Mouse (Mus musculus): ENCODE data around the gene Itpk1. TPM values are rescaled to one million over a fixed set of nuclear protein-coding genes. Genes with fewer than 3 reads are reported as not detected.
"Not testable (repeated sequence)": the region's sequence is repeated elsewhere in the genome, so short reads cannot be mapped to it uniquely, and the experiment has no call there.

Gene Itpk1
- polyA plus RNA-seq, 1 experiment from 2014 or later, result 16.5 TPM

DNA sequence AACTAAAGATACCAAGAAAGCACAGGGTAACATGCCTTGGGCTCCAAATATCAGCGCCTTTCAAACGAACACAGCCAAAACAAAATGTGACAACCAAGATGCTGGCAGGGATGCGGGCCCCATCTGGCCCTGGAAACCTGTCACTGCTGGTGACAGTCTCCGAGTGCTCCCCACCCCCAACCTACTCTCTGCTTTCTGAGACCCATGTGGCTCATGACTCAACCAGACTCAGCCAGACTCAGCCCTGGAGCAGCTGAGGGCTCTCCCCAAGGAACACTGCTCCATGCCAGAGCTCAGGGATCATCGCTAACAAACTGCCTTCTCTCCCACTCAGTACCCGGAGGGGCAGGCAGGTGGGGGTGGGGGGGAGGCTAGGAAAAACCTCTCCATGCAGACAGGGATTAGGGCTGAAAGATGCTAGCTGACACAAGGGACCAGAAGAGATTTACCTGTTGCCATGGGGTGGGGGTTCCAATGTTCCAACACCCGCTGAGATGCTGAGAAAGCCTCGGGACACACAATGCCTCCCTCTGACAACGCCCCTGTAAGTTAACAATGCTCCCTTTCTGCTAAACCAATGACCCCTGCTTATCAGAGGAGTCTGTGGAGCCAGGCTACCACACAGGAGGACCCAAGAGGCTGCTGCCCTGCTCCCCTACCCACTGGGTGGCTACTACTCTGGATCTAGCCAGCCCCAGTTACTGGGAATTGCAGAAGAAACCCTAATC is 64.1 kb downstream of the Itpk1 start:
- Histone ChIP-seq H3K9me3 (no peaks in the 10 kb centered on the region), H3K4me1 (peaks cover 44% of the 10 kb centered on the region), H3K27me3 (ENCODE audit: poor library complexity, severe bottlenecking) (no peaks in the 10 kb centered on the region), H3K4me3 (no peak overlapping the region), H3K27ac (peak overlapping the region; percentile 73), H3K36me3 (replicated peaks) (no peaks in the 10 kb centered on the region; the same call in 1 of the 2 replicates)
- DNase-seq (ENCODE audit: extremely low spot score, low spot score), result no peak
- 27% methylated on average over 9 of the region's 9 CpGs for WGBS

DNA sequence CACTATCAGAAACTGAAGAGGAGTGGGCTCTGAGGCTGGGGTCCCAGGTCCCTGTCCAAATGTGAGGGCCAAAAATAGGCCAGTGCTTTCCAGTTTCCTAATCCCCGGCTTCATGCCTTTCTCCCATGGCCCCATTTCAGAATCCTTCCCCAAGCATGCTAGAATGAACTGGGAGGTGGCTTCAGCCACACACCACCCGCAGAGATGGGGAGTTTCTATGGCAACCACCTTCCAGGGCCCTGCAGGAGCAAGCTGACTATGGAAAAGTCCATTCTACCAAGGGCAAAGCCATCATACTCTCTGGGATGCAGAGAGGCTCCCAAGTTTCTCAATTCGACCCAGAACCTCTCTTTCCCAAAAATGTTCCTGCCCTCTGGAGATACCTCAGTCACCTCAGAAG is 65.9 kb downstream of the Itpk1 start:
- Histone ChIP-seq H3K4me3 (no peak overlapping the region), H3K36me3 (replicated peaks) (no peaks in the 10 kb centered on the region; the same call in 1 of the 2 replicates), H3K27me3 (ENCODE audit: poor library complexity, severe bottlenecking) (no peaks in the 10 kb centered on the region), H3K4me1 (peaks cover 50% of the 10 kb centered on the region), H3K27ac (peak overlapping the region; percentile 54), H3K9me3 (no peaks in the 10 kb centered on the region)
- 67% methylated on average over 3 of the region's 3 CpGs for WGBS
- DNase-seq (ENCODE audit: extremely low spot score, low spot score), result no peak

- Histone ChIP-seq H3K9me3 (no peaks in the 10 kb centered on the region), H3K27ac (no peak overlapping the region), H3K36me3 (replicated peaks) (no peaks in the 10 kb centered on the region; the same call in 1 of the 2 replicates), H3K4me1 (peaks cover 53% of the 10 kb centered on the region), H3K4me3 (no peak overlapping the region), H3K27me3 (ENCODE audit: poor library complexity, severe bottlenecking) (no peaks in the 10 kb centered on the region)
- 85% methylated on average over 10 of the region's 10 CpGs for WGBS
- no peak for DNase-seq (ENCODE audit: extremely low spot score, low spot score)
Observed at GRCm38 (mm10) chr12:102637235-102637634, 67.5 kb downstream of the Itpk1 start.

- no peak for DNase-seq (ENCODE audit: extremely low spot score, low spot score)
- Histone ChIP-seq H3K27ac (peak overlapping the region; percentile 17; the same call in 1 of the 2 replicates), H3K9me3 (no peaks in the 10 kb centered on the region), H3K27me3 (ENCODE audit: poor library complexity, severe bottlenecking) (no peaks in the 10 kb centered on the region), H3K36me3 (replicated peaks) (no peaks in the 10 kb centered on the region; the same call in 1 of the 2 replicates), H3K4me1 (peaks cover 31% of the 10 kb centered on the region), H3K4me3 (no peak overlapping the region)
- 82% methylated on average over 20 of the region's 20 CpGs for WGBS
Observed at GRCm38 (mm10) chr12:102634436-102635050, 70.2 kb downstream of the Itpk1 start.

DNA sequence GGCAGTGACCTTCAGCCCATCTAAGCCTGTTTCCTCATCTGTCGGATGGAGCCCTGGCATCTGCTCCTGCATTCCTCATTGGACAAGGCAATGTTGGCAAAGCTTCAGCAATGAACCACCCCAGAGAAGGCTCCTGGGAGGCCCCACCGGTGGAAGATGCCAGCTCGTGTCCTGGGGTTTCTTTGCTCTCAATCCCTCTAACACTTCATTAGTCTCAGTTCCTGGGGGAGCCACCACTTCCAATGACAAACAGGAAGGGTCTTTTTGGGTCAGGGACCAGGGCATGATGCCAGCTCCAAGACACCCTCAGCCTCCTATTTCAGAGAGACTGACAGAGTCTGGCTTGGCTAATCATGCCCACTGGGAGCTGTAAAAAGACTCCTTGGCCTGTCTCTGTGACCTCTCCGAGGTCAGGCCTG is 71.6 kb downstream of the Itpk1 start:
- H3K4me3 ChIP-seq, result no peak overlapping the region
- no peak for DNase-seq (ENCODE audit: extremely low spot score, low spot score)
- H3K4me1 ChIP-seq, result peaks cover 18% of the 10 kb centered on the region
- H3K27ac ChIP-seq, result no peak overlapping the region
- WGBS, result 74% methylated on average over 4 of the region's 4 CpGs
- H3K27me3 ChIP-seq (ENCODE audit: poor library complexity, severe bottlenecking), result no peaks in the 10 kb centered on the region
- no peaks in the 10 kb centered on the region for H3K9me3 ChIP-seq
- no peaks in the 10 kb centered on the region for H3K36me3 ChIP-seq (replicated peaks)

DNA sequence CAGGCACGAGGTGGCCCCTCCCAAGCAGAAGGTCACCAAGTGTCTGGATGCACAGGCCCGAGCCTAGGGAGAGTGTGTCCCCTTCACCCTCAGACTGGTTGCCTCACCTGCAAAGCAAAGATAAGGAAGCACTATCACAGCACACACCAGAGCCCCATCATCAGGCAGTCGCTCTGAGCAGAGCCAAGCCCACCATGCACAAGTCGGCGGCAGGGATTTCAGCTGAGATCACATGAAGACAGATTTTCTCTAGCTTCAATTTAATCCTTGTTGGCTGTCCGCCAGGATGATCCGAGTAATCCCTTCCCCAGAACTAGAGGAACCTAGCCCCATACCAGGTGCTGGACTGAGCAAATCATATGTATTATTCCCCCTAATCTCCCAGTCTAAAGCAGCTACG is 73.0 kb downstream of the Itpk1 start:
- 84% methylated on average over 8 of the region's 8 CpGs for WGBS
- H3K27me3 ChIP-seq (ENCODE audit: poor library complexity, severe bottlenecking), result no peaks in the 10 kb centered on the region
- no peak overlapping the region for H3K27ac ChIP-seq
- H3K36me3 ChIP-seq (replicated peaks), result no peaks in the 10 kb centered on the region
- no peak overlapping the region for H3K4me3 ChIP-seq
- no peaks in the 10 kb centered on the region for H3K9me3 ChIP-seq
- DNase-seq (ENCODE audit: extremely low spot score, low spot score), result no peak
- peaks cover 24% of the 10 kb centered on the region for H3K4me1 ChIP-seq

GRCm38 (mm10) chr12:102630471-102630870 is 74.3 kb downstream of the Itpk1 start:
- H3K27me3 ChIP-seq (ENCODE audit: poor library complexity, severe bottlenecking); H3K27ac ChIP-seq; H3K36me3 ChIP-seq (replicated peaks); H3K9me3 ChIP-seq; H3K4me3 ChIP-seq; DNase-seq (ENCODE audit: extremely low spot score, low spot score): not testable (repeated sequence)
- H3K4me1 ChIP-seq, result peaks cover 26% of the 10 kb centered on the region
- 97% methylated on average over 9 of the region's 9 CpGs for WGBS

DNA sequence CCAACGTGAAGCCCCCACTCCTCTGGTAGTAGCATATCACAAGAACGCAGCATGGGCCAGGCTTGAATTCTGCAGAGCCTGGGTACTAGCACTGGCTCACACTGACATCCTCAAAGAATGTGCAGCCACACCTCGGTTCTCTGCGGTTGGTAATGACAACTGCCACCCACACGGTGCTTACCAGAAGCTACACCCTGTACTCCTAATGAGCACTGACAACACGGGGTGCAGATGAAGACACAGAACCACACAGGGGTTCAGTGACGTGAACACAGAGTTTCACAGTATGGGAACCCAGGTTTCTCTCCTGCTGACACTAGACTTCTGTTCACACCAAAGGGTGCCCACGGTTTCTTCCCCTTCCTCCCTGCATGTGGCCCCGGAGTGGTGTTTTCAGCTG is 76.5 kb downstream of the Itpk1 start:
- H3K4me1 ChIP-seq, result peaks cover 13% of the 10 kb centered on the region
- 90% methylated on average over 9 of the region's 9 CpGs for WGBS

GRCm38 (mm10) chr12:102627545-102627944 is 77.2 kb downstream of the Itpk1 start:
- no peaks in the 10 kb centered on the region for H3K9me3 ChIP-seq
- H3K4me1 ChIP-seq, result peaks cover 17% of the 10 kb centered on the region
- 94% methylated on average over 5 of the region's 5 CpGs for WGBS
- no peak overlapping the region for H3K4me3 ChIP-seq
- H3K27ac ChIP-seq, result no peak overlapping the region
- H3K36me3 ChIP-seq (replicated peaks), result no peaks in the 10 kb centered on the region
- no peaks in the 10 kb centered on the region for H3K27me3 ChIP-seq (ENCODE audit: poor library complexity, severe bottlenecking)
- DNase-seq (ENCODE audit: extremely low spot score, low spot score), result no peak

More for the DNA sequence above, 76.5 kb downstream of the Itpk1 start:
- no peaks in the 10 kb centered on the region for H3K27me3 ChIP-seq (ENCODE audit: poor library complexity, severe bottlenecking)
- H3K9me3 ChIP-seq, result no peaks in the 10 kb centered on the region
- no peak overlapping the region for H3K4me3 ChIP-seq
- H3K27ac ChIP-seq, result no peak overlapping the region
- DNase-seq (ENCODE audit: extremely low spot score, low spot score), result no peak
- H3K36me3 ChIP-seq (replicated peaks), result no peaks in the 10 kb centered on the region

DNA sequence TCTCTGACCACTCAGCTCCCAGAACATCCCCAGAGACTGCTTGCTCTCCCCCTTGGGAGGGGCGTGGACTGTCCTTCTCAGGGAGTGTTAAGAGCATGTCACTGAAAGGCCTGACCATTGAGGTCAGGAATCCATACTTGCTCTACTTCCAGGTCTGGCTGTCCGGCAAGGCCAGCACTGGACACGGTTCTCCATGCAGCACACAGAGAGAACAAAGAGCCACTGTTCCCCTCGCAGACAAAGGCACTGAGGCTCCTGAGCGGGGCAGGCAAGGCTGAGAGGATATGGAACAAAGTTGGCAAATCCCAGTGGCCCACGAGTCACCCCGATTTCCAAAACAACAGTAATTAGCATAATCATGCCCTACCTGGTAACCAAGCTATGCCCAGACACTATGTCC is 77.9 kb downstream of the Itpk1 start:
- Histone ChIP-seq H3K4me3 (no peak overlapping the region), H3K4me1 (peaks cover 24% of the 10 kb centered on the region), H3K9me3 (no peaks in the 10 kb centered on the region), H3K36me3 (replicated peaks) (0 out of 2 replicates have a peak, but pooled peaks cover 3% of the 10 kb centered on the region), H3K27me3 (ENCODE audit: poor library complexity, severe bottlenecking) (no peaks in the 10 kb centered on the region), H3K27ac (peak overlapping the region; percentile 76)
- WGBS, result 45% methylated on average over 7 of the region's 7 CpGs
- DNase-seq (ENCODE audit: extremely low spot score, low spot score), result peak; percentile 20

DNA sequence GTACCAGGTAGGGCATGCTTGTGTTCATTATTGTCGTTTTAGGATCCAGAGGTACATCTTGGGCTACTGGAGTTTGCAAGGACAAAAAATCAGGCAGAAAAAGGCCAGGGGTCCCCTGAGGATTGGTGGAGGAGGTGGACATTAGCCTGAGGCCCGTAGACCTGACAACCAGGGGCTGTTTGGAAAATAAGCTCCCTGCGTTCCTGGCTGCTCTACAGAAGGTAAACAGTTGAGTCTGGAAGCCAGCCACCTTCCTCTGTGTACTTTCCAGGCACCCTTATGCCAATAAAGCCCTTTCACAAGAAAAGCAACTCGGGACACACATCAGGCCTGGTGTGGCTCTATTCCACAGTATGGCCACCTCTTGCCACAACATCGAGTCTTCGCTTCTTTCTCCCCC is 79.0 kb downstream of the Itpk1 start:
- Histone ChIP-seq H3K4me3 (no peak overlapping the region), H3K27ac (no peak overlapping the region), H3K27me3 (ENCODE audit: poor library complexity, severe bottlenecking) (no peaks in the 10 kb centered on the region), H3K4me1 (peaks cover 24% of the 10 kb centered on the region), H3K9me3 (no peaks in the 10 kb centered on the region), H3K36me3 (replicated peaks) (0 out of 2 replicates have a peak, but pooled peaks cover 7% of the 10 kb centered on the region)
- no peak for DNase-seq (ENCODE audit: extremely low spot score, low spot score)
- 93% methylated on average over 6 of the region's 6 CpGs for WGBS

DNA sequence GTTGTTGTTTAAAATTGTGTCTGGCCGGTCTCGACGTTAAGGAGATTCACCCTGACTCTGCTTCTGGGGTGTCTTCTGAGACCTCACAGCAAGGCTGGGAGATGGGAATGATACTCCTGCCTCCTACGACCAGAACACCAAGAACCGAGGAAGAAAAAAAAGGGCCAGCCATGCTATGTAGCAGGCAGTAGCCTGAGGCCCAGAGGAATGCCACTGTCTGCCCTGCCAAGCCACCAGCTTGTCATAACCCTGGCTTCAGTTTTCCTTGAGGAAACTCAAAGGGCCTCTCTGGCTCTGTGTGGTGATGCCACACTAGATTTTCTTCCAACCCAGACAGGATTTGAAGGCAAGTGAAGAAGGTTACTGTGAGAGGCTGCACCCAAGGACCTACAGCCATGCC is 79.6 kb downstream of the Itpk1 start:
- no peak for DNase-seq (ENCODE audit: extremely low spot score, low spot score)
- peaks cover 28% of the 10 kb centered on the region for H3K4me1 ChIP-seq
- no peaks in the 10 kb centered on the region for H3K9me3 ChIP-seq
- 0 out of 2 replicates have a peak, but pooled peaks cover 7% of the 10 kb centered on the region for H3K36me3 ChIP-seq (replicated peaks)
- no peak overlapping the region for H3K27ac ChIP-seq
- no peak overlapping the region for H3K4me3 ChIP-seq
- 82% methylated on average over 5 of the region's 5 CpGs for WGBS
- no peaks in the 10 kb centered on the region for H3K27me3 ChIP-seq (ENCODE audit: poor library complexity, severe bottlenecking)

DNA sequence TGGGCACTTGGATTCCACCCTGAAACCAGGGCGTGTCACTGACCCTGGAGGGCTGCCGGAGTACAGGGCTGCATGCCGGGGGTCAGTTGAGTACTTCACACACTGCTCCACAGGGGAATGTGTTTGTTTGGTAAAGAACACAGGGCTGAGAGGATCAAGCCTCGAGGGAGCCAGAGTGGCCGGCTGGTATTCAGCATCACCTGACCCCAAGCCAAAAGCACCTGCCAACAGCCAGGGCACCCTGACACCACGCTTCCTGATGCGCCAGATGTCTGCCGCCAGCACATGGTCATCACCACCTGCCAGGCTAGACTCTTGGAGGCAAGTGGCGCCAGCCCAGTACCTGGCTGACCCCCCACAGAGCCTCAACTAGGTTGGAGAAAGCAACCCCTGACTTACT is 80.9 kb downstream of the Itpk1 start:
- WGBS, result 81% methylated on average over 9 of the region's 9 CpGs
- Histone ChIP-seq H3K9me3 (no peaks in the 10 kb centered on the region), H3K4me1 (peaks cover 40% of the 10 kb centered on the region), H3K36me3 (replicated peaks) (0 out of 2 replicates have a peak, but pooled peaks cover 7% of the 10 kb centered on the region), H3K27ac (no peak overlapping the region), H3K27me3 (ENCODE audit: poor library complexity, severe bottlenecking) (no peaks in the 10 kb centered on the region), H3K4me3 (no peak overlapping the region)
- DNase-seq (ENCODE audit: extremely low spot score, low spot score), result no peak

Measured in forebrain, embryonic 10.5 days (tissue).